Mouse (Mus musculus): ENCODE measurements around the gene Nhlh2. TPM values are rescaled to one million over a fixed set of nuclear protein-coding genes. Genes with fewer than 3 reads are reported as not detected.

Gene Nhlh2
- total RNA-seq, 2 experiments from 2014 or later: 0.16 to 0.40 TPM

DNA sequence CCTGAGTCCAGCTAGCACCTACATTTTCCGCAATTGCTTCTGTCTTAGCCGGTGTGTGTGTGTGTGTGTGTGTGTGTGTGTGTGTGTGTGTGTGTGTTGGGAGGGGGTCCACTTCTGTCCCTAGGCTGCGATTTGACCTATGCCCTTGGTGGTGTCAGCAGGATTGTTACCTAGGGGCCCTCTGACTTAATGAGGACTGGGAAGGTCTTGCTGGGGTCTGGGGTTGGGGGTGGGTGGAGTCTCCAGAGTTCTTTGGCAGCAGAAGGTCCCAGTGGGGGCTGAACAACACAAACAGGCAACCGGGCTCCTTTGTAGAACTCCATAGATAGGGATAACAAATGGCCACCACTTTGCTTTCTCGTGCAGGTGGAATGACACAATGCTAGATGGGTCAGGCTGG, 14.0 kb downstream of the Nhlh2 start:
- DNase-seq (ENCODE audit: low spot score in 2 of 2): no peak

DNA sequence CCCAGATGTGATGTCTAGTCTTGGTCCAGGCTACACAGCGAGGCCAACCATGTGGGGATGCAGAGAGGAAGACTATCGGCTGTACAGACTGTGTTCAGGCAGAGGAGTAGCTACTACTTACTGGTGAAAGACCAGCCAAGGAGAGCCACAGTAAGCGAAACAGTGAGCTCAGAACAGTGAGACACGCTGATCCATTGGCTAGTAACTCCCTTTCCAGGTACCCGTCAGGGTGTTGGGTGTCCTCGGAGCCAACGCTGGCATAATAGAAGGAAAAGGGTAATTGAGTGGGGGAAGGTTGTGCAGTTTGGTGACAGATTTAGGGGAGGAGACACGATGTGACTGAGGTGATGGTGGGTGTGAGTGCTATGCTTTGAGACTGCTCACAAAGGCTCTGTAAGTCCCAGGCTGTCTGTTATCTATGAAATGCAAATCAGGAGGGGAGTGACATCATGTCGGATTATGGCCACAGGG, 15.1 kb downstream of the Nhlh2 start:
- no peak for DNase-seq (ENCODE audit: low spot score in 2 of 2)

DNA sequence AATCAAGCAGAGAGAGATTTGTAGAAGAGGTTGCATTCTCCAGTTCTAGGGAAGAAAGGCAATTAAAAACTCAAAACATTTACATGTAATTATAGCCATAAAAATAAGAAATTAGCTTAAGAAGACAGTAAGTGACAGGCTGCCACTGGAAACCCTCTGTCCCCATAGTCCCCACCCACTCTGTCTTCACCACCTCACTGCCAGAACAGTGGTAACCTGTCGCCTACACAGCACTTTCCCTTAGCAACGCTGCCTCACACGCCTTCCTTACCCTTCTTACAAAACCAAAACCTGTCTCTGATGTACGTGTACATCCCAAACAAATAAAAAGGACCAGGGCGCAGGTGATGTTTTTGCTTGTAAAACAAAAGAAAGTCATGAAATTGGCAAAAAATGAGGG, 15.8 kb downstream of the Nhlh2 start:
- DNase-seq (ENCODE audit: low spot score in 2 of 2): peak; percentile 5 to 16

DNA sequence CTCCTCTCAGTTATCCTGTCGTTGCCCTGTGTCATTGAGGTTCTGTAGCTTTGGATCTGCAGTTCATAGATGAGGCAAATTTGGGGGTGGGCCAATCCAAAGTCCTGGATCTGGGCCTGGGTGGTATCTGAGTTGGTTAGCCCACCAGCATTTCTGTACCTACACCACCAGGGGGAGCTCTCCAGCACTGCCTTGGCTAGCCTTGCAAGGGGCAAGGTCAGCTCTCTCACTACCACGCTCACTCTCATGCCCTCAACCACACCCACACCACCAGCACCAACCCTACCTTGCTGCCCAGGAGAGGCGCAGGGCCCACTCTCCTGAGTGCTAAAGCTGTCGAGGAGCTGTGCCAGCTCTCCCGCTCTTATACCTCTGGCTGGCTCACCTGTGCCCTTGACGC, 18.0 kb downstream of the Nhlh2 start:
- no peak for DNase-seq (ENCODE audit: low spot score in 2 of 2)

DNA sequence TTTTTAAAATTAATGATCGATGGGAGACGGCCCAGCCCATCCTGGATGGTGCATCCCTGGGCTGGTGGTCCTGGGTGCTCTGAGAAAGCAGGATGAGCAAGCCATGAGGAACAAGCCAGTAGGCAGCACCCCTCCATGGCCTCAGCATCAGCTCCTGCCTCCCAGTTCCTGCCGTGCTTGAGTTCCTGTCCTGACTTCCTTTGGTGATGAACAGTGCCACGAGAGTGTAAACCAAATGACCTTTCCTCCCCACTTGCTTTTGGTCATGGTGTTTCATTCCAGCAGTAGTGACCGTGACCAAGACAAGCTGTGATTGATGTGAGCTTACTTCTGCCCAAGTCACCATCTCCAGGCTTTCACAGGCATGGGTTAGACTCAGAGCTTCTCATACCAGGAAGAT, 27.9 kb downstream of the Nhlh2 start:
- no peak for DNase-seq (ENCODE audit: low spot score in 2 of 2)

DNA sequence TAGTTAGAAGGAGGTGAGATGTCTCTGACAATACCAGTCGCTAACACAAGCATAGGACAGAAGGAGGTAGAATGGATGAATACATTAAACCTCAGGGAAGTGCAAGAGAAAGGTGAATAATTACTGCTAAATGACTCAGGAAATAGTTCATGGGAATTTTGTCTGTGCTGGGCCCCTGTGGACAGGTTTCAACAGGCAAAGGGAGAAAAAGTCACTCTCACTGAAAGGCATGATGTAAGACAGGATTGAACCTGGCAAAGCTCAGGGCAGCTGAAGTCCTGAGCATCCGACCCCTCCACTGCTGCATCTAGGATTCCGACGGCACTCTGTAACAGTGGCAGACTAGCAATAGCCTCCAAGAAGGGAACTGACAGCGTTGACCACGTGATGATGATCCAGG, 28.7 kb downstream of the Nhlh2 start:
- DNase-seq (ENCODE audit: low spot score in 2 of 2): no peak

DNA sequence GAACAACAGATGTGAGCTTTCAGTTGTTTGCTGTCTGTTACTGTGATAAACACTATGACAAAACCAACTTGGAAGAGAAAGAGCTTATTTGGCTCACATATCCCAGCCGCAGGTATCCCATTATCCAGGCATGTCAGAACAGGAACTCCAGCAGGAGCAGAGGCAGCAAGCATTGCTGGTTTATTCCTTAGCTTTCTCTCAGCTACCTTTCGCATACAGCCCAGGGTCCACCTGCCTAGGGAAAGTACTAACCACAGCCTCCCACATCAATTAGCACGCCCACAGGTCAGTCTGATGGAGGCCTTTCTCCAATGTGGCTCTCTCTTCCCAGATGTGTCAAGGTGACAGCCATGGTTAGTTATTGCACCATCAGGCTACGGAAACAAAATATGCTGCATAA, 31.8 kb downstream of the Nhlh2 start:
- DNase-seq (ENCODE audit: low spot score in 2 of 2): no peak

DNA sequence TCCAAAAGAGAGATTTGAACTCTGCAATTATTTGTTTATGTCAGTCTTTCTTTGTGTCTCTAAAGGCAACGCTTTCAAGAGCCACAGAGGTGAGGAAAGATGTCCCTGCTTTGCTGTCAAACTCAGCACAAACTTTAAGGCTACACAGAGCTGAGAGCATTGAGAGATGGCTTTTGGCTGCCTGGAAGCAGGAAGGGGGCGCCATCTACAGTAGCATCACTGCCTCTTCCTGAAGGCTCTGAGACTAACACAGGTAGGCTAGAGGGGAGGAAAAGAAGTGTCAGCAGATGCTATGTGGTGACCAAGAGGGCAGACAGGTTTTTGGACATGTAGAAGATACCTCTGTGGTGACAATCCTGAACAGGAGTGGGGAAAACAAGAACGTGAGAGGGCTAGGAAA, 35.2 kb downstream of the Nhlh2 start:
- no peak for DNase-seq (ENCODE audit: low spot score in 2 of 2)

DNA sequence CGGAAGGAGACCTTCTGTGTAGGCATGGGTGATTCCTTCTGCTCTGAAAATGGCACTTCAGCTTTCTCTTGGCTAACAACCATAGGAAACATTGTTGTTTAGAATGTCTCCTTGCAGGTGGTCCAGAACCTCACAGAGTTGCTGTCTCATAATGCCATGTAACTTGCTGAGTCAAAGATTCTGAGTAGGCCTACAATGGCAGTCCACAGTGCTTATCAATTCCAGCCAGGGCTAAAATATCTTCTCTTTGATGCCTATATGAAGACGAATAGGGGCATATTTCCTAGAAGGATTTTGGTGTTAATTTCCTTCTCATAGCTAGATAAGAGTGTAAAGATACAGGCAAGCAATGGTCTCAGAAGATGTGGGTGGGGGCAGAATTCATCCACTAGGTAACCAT, 37.7 kb downstream of the Nhlh2 start:
- DNase-seq (ENCODE audit: low spot score in 2 of 2): no peak

DNA sequence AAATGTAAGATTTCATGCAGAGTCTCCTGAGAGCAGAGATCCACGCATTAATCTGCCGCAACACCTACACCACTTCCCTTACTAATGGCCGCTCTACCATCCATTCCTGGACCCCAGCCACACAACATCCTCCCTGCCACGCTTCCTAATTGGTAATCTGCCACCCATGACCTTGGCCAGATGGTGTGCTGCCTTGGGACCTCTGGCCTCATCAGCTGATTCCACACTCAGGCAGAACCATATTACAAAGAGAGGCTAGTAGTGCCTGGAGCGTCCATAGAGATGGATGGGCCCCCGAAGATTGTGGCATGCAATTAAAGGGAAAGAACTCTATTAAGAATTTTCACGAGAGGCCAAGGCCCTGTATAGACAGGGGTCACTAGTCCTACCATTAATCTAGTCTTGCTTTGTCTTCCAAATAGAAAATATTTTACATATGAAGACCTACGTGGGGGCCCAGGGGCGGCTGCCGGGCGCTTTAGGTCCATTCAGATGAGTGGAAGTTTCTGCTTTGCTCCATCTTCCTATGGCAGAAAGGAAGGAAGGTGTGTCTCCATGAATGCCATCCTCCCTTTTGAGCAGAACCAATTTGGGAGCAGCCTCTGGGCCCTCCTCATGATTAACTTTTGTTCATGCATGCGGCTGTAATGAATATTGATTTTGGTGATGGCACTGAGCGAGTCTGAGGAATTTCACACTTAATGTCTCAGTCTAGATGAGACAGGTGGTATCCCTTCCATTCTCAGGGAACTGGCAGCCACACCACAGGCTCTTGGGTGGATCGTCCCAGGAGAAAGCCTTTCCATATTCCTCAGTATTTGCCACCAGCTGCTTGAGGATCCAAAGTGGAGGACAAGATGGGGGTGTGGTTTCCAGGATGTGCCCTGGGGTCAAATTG, 39.6 kb downstream of the Nhlh2 start:
- no peak for DNase-seq (ENCODE audit: low spot score in 2 of 2)

DNA sequence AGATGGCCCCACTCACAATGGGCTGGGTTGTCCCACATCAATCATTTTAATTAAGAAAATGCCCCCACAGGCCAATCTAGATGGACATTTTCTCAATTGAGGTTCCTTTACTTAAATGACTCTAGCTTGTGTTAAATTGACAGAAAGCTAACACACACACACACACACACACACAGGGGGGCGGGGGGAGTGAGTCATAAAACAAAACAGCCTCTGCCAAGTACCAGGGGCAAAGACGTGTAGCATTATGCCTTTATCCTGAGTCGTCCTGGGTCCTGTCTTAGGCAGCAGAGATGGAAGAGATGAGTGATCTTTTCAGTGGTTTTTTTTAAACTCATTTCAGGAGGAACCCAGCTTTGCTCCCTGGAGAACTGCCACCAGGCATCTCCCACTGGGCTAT, 42.2 kb downstream of the Nhlh2 start:
- DNase-seq (ENCODE audit: low spot score in 2 of 2): no peak

DNA sequence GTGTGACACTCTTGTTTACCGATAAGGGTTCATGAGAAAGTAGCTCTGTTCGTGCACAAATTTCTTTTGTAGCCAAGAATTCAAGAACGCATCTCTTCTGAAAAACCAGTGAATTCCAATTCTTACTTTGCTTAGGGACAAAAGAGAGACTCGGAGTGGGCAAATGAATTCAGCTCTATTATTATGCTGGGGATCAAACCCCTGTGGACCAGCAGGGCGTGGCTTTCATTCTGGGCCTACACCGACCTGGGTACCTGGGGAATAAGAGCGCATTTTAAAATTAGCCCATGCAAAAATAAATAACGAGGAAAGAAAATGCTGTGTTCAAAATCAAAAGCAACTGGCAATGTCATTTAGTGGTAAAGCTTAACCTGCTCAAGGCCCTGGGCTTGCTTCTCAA, 43.4 kb downstream of the Nhlh2 start:
- no peak for DNase-seq (ENCODE audit: low spot score in 2 of 2)

DNA sequence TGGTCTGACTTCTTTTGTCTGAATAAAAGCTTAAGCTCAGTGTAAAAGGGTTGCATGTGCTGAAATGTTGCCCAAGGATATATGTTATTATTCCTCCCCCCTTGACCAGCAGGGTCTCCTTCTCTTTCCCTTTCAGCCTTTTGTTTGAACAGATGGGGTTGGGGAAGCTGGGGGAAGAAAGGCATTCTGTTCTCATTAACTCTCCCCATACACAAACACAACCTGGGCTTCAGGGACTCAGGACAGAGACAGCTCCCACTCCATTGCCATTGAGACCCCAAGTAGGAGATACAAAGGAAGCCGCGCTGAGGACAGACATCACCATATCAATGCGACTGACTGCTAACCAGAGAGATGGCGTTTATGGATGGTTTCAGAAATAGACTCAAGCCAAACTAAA, 46.0 kb downstream of the Nhlh2 start:
- DNase-seq (ENCODE audit: low spot score in 2 of 2): no peak

DNA sequence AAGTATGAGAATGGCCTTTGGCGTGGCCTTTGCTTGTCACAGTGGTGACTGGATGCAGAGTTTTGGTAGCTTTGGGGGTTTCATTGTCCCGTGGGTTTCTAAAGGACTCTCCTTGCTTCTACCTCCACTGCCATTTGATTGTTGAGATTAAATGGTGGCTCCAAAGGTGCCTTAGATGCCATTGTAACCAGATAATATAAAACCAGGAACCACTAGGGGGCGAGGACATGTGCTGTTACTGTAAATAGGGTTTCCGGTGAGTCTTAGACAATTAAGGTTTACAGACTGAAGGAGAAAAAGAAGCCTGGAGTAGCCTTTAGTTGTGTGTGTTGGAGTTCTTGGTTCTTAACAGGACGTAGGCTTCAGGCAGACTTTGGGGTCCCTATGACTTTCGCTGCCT, 50.2 kb downstream of the Nhlh2 start:
- DNase-seq (ENCODE audit: low spot score in 2 of 2): no peak

DNA sequence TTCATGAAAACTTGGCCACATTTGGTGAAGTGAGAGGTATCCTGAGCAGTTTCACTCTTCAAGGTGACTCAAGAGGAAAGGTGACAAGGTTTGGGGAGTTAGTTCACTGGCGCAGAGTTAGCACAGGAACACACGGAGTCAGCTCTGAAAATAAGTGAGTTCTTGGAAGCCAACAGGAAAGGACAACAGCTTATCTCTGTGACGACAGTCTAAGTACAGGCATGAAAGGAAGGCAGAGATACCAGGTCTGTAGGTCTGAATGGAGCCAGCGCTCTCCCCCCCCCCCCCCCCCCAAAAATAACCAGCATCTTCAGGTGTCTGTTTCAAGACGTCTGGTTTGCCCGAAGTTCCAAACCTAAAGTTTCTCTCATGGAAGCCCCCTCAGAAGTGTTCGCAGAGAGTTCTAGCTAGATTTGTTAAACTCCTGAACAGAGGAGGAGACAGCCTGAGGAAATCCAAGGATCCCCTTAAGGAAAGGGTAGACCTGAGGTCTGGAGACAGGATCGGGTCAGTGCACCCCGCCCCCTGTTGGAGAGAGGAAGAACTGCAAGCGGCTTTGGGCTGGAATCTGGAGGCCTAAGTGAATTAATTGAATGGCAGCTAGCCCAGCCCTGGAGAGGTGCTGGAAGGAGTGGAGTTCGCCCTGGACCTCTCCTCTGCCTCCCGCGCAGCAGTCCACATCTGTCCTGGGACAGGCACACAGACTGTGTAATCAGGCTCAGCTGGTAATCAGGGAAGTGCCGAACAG, 52.2 kb downstream of the Nhlh2 start:
- peak; percentile 49 to 54 for DNase-seq (ENCODE audit: low spot score in 2 of 2)

DNA sequence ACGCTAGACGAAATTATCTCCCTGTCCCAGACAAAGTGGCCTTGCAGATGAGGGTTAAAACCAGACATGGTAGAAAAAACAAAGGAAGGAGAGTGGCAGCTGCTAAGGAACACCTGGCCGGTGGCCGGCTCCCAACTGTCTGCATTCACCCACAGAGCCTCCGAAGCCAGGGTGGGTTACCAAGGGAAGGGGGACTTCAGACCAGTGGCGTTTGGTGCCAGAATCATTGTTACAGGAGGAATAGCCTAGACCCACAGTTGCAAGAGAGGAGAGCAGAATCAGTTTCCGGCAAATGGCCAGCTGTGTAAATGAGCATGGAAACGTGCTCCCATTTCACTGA, 52.8 kb downstream of the Nhlh2 start:
- no peak for DNase-seq (ENCODE audit: low spot score in 2 of 2)

DNA sequence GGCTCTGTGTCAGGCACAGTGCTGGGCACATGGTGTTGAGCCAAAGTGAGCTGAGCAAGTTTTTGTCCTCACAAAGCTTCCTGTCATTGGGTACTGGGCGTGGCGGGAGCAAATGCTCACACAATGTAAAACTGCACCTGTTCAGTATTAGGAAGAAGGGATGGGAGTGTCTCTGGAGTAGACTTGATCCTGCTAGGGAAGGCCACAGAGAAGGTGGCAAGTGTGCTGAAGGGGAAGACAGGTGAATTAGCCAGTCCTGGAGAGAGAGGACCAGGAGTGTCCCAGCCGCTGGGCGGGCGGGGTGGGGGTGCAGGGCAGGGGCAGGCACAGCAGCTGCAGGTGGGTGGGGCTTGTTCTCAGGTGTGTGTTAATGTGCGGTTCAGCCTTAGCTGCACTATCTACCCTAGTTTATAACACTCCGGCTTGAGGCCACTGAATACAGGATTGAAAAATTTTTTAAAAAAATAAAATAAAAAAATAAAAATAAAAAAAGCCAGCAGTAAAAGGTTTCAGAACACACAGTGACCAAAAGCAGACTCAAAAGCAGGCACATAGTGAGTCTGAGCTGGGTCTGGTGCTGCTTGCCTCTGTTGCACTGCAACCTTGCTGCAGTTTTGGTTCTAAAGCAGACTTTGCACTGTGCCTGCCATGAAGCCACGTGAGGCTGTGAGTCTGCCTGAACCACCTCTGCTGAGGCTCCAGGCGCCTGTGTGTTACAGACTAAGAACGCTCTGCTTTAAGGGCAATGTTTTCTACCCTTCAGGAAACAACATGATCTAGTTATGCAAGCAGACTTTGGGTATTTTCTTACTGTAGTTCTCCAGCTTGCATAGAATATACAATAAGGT, 53.6 kb downstream of the Nhlh2 start:
- DNase-seq (ENCODE audit: low spot score in 2 of 2): no peak

DNA sequence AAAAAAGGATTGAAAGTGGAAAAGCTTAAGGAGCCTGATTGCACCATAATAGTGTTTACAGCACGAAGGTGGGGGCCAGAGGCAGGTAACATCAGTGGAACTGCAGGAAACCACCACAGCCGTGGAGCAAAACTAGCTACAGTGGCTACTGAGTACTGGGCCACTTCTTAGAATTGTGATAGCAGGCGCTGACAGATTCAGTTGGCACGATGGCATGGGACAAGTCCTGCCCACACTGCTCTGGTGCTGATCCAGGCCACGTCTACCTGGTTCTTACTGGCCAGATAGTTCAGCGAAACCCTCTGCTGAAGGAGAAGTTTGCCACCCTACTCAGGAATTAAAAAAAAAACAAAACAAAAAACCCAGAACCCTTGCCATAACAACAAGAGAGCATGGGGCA, 54.7 kb downstream of the Nhlh2 start:
- no peak for DNase-seq (ENCODE audit: low spot score in 2 of 2)
